Mouse (Mus musculus) right cerebral cortex, postnatal 36 days (tissue): ENCODE measurements around the gene 4930404H24Rik.
A peak's percentile ranks its signal among the peaks of the same experiment; 100 is the strongest.
"Not testable (repeated sequence)": the region's sequence is repeated elsewhere in the genome, so short reads cannot be mapped to it uniquely, and the experiment has no call there.

ENCODE experiments used
- DNase-seq, 2 experiments: peaks; one replicate each; pipeline ENCODE4 v3.0.0; 2022; ENCODE audit warnings: low spot score in 2 of 2, mixed read lengths in 1 of 2

The 4930404H24Rik gene

DNA sequence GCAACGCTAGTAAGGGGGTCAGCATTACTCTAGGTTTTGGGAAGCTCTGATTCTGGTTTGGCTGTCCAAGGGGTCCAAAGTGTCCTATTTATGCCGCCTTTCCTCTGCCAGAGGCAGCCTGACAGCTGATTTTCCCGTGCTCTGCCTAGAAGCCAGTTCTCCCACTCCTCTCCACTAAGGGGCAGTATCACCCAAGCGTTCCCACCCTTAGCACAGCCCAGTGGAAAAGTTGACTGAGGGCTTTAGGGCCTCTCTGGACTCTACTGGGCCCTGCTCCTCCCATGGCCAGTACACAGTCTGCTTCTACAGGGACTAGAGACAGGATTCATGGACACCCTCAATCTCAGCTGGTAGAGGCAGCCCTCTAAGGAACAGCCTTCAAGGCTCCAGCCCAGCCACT lies 14.0 kb upstream of the 4930404H24Rik start:
- DNase-seq: peak in 1 of 2 experiments; percentile 49

DNA sequence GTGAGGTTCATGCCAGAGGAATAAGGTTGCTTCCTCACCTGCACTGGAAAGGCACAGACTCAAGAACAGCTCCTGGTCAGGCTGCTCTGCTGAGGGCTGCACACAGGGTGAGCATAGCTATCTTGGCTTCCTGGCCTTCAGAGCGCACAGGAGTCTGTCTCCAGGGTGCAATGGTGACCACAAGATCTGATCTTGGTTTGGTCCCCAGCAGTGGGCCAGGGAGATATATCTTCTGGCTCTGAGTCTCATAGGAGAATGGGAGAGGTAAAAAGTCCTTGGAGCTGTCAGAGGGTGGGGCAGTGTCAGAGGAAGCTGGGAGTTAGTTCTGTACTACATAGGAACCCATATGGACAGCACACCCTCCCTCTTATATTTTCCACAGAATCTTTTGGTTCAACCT lies 13.1 kb upstream of the 4930404H24Rik start:
- DNase-seq: no peak

DNA sequence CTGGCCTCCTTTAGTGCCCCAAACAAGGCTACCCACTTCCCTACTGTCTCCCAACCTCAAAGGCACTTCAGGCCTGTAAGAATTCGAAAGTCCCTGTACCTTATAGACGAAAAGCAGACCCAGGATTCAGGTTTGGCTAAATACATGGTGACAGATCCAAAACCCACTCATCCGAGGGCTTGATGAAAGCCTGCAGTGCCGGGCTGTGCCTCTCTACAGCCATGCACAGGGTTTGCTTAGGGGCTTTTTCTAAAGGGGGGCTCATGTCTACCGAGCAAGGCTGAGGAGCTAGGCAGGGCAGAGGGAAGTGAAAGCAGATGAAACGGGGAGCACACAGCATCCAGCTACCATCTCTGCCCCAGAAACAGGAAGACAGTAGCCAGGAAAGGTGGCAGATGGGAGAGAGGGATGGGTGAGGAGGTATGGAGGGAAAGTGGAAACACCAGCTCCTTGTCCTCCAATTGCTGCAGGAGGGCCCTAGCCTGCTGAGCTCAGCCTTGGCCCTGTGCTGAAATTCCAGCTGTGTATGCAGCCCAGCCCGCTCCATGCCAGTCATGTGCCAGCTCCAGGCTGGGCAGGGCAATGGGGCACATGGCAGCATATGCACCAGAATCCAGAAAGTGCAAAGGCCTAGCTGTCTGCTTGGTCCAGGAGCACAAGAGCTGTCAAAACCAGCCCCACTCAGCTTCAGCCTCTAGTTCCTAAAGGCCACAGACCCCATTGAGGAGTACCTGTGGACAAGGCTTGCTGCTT lies 11.3 kb upstream of the 4930404H24Rik start:
- no peak for DNase-seq

DNA sequence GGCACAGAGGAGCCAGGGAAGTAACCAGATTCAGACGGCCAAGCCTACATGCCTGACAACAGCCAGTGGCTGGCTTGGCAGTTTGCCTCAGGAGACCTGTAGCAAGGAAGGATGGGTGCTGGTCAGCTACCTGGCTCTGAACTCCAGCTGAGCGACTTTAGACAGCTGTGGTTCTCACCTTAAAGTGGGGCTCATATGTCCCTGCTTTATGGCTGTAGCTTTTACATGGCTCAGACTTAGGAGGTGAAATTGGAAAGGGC lies 10.8 kb upstream of the 4930404H24Rik start:
- DNase-seq: no peak

DNA sequence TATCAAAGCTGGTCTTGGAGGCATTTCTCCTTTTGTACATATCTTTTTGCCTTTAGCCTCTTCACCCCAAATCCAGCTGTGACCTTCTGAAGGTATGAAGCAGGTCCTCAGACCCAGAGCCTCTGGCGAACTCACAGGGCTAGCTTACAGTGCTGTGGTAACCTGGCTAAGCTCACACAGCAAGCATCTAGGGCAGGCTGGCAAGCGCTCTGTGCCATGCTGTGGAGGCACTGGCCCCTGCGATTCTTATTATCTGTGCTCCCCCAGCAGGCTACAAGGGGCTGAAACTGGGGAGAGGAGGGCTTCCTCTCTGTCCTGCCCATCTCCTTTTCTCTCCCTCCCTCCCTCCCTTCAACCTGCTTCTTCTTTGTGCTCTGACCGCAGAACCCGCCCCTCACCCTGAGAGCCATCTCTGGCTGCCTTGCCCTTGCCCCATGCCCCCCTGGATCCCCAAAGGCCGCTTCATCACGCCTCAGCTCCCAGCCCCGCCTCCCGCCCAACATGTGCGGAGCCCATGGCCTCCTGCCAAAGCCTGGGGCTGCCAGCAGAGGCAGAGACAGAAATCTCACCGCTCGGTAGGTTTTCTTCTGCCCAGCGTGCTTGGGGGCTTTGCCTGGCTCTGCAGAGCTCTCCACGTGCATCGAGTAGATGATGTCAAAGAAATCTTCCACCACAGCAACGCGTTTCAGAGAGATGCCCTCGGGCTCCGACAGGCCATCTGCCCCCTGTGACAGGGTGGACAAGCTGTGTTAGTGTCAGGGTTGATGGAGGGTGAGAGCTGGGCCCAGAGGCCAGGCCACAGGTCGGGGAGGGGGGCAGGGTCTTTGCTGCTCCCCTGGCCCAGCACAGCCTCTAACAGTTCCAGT lies 9.2 kb upstream of the 4930404H24Rik start:
- peak in 1 of 2 experiments; percentile 55 for DNase-seq

DNA sequence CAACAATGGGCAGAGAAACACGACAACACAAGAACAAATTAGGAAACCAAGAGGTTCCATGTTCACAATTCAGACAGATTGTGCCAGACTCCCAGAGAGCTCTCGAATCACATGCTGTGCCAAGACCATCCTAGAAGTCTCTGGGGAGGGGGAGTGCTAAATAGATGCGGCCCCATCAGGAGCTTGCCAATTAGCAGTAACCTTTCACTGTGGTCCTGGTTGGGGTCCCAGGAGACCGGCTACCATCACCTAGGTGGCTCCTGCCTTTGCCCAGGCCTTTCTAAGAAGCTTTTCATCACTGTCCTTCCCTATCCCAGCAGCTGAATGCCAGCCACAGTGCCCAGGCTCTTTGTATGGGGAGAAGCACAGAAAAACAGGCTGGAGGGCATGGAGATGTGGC lies 8.5 kb upstream of the 4930404H24Rik start:
- DNase-seq: no peak

DNA sequence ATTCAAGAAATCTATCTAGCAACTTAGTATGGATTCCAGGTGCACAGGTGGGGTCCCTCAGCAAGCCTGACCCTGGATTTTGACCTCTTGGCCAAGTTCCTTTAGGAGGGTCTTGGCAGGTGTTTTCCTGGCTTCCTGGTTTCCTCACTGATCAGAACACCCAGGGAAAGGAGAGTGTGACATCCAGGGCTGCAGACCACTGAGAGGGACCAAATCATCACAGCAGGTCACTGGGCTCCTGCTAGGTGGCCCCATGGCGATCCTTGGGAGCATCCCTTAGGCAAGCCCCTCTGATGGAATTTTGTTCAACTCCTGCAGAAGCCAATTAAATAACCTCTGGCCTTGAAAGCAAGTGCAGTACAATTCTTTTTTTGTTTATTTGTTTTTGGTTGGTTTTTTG lies 2.5 kb upstream of the 4930404H24Rik start:
- DNase-seq: no peak

DNA sequence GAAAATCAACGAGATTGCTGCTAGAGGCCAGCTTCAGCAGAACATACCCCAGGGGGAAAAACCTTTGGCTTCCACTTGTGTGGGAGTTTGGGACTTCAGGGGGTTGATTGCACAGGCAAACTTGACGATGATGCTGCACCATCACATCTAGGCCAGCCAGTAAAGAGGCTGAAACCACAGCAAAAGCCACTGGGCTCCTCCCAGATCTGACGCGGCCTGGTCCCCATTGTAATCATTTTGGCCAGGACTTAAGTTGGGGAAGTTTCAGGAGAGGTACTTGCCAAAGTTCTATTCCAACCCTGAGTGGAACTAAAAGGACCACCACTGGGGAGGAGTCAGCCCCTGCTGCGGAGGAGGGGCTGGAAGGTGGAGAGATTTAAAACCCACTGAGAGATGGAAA lies 1.6 kb upstream of the 4930404H24Rik start:
- DNase-seq: no peak

DNA sequence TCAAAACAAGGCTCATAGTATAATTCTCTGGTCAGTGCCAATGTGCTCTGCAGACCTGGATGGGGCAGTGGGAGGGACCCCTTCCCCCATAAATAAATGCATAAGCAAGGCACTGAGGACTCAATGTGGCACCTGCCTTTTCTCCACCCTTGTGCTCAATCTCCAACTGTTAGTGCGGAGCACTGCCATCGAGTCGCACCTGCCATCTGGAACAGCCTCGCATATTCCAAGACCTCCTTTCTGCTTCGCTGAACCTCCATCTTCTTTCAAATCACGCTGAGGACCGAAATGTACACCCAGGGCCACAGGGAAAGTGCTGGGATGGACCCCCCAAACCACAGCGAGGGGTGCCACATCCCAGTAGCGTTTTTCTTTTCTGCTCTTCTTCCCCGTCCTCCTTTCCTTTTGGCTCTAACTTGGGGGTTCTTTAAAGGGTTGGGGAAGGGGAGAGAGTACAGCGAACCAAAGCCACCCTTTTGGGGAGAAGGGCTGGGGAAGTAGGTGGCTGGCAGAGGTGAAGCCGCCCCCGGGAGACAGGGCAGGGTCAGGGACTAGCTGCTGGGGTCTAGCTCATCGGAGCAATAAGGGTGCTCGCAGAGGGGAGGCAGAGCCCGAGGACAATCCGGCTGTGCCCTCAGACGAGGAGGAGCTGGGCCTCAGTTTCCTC lies 945 bp upstream of the 4930404H24Rik start:
- no peak for DNase-seq

DNA sequence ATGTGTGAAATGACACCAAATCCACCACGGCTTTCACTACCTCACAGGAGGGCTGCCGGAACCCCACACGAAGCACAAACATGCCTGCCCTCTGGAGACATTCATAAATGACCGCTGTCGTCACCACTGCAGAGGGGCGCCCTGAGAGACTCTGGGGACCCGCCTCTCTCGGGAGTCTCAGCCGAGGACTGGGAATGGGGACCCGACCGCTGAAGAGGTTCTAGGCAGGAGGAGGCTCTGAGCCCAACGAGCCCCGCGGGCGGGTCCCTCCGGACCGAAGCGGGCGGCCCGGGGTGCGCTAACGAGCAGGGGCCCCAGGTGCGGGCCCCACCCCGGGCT lies 442 bp upstream of the 4930404H24Rik start:
- DNase-seq: no peak

DNA sequence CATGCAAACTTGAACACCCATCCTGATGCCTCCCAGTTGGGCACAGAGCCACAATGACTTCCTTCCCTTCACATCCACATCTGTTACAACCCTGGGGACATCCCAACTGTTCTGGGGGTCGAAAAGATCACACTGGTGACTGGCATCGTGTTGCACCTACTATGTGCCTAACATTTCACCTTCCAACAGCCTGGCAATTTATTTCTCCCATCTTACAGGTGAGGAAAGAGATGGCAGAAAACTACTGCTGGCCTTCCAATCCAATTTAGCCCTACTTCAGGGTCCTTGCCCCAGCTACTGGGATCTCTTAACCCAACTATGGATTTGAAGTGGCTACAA lies 772 bp downstream of the 4930404H24Rik start:
- DNase-seq: no peak

DNA sequence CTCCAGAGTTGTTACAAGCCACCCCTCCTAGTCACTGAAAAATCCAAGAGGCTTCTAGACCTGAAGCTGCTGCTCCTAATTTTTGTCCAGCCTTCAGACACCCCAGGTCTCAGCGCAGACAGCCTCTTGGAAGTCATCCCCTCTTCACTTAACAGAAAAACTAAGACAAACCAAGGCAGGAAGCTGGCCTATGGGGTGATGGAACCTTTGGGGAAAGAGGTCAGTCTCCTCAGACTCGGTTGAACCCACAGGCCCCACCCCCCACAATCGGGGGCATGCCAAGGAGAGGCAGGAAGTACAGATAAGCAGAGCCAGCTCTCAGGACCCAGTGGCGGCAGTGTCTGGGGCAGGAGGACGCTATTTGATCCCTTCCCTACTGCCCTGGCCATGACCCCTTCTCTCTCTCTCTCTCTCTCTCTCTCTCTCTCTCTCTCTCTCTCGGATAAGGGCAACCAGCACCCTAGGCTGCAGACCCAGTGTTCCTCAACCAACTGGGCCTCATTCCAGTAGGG lies 1.2 kb downstream of the 4930404H24Rik start:
- DNase-seq: no peak

DNA sequence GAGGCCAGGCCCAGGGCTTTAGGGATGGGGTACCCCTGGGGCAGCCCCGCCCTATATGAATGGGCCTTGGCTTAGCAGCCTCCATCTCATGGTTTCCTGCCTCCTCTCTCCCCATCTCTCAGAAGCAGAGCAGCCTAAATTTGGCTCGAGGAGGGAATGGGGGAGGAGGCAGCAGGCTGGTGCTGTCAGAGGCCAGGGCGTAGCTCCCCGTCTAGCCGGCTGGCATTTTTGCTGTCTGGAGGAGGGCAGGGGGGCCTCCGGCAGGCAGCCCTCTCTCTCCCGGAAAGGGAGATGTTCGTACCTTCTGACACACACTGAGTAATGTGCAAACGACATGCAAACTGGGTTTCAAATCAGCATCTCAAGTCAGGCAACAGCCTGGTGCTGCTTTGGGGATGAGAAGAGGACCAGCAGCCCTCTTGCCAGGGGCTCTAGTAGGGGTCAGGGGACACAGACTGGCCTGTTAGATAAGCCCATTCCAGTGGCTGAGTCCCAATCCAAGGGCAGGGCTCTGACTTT lies 1.8 kb downstream of the 4930404H24Rik start:
- peak in 1 of 2 experiments; percentile 72 for DNase-seq

DNA sequence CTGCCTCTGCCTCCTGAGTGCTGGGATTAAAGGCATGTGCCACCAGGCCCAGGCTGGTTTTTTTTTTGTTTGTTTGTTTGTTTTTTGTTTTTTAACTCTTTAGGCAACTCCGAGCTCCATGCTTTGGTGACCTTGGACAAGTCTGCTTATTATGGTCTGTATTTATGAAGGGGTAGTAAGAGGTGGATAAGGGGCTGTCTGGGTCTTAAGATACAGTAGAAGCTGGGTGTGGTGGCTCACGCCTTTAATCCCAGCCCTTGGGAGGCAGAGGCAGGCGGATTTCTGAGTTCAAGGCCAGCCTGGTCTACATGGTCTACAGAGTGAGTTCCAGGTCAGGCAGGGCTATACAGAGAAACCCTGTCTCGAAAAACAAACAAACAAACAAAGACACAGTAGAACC lies 2.8 kb downstream of the 4930404H24Rik start:
- DNase-seq: not testable (repeated sequence)

DNA sequence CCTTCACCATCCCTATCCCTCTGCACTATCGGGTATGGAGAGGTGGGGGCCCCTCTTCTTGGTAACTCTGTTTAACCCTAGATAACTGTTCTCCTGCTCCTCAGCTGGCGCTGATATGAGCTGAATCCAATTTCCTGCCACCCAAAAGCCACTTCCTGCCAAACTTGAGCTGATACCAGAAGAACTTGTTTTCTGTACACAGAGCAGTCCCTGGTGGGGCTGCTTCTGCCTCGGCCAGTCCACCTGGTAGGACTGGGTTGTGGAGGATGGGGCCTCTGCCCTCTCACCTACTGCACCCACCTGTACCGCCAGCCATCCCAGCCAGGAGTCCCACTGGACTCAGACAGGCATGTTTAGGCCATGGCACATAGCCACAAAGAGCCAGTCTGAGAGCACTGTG lies 3.2 kb downstream of the 4930404H24Rik start:
- DNase-seq: no peak

DNA sequence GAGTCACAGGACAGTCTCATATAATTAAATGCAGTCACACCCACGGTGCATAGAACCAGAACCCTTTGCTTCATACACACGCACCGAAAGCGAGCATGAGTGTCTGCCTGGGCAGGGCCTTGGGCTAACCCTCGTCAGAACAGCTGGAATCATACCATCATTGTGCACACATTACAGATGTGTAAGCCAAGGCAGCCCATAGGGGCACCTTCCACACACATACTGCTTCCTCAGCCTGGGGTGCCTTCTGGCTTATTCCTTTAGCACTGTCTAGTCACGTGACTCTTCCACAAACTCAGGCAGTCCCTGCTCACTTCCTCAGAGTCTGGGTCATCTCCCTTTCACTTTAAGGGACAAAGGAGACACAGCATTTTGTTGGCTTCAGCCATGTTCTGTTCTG lies 3.7 kb downstream of the 4930404H24Rik start:
- DNase-seq: no peak

DNA sequence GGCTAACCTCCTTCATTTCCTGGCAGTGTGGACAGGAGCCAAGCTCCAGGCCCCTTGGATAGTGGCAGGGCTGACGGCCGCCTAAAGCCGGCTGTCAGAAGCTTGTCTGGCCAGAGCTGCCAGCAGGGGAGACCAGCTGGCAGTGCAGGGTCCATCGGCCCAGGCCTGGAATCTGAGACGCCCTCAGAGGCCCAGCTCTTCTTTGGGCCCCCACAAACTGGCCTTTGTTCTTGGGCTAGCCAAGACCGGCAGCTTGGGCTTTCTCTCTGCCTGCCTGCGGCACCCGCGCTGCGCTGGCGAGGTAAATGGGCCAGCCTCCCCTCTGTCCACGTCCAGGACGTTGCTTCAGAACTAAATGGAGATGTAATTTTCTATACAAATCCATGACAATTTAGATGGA lies 4.3 kb downstream of the 4930404H24Rik start:
- no peak for DNase-seq

DNA sequence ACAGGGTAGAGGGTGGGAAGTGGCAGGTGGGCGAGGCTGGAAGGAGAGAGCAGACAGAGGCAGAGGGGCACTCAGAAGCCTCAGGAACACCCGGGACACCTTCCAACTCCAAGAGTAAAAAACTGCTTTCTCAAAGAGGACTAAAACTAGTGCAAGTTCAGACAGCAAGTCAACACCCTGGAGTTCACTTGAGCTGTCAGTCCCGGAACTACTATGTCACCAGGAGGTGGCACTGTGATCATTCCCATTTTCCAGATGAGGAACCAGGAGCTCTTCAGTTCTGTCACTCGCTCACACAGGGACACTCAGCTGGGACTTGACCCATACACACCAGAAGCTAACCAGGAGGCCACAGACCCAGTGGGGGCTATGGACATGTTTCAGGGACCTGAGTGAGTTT lies 6.6 kb downstream of the 4930404H24Rik start:
- no peak for DNase-seq

DNA sequence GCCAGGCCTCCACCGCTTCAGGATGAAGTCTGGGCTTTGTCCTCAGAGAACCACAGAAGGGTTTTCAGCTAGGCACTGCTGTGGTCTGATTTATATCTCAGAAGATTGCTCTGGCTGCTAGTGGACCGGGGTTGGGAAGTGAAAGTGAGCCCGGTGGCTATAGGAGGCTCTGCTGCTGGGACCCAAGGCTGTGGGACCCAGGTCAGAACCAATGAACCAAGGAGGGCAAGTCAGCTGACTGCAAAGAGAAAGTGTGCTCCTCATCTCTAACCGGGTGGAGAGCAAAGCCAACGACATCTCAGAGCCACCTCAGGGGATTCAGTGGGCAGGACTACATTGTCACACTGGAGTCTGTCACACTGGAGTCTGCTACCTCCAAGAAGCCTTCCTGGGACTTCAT lies 13.8 kb downstream of the 4930404H24Rik start:
- DNase-seq: no peak

DNA sequence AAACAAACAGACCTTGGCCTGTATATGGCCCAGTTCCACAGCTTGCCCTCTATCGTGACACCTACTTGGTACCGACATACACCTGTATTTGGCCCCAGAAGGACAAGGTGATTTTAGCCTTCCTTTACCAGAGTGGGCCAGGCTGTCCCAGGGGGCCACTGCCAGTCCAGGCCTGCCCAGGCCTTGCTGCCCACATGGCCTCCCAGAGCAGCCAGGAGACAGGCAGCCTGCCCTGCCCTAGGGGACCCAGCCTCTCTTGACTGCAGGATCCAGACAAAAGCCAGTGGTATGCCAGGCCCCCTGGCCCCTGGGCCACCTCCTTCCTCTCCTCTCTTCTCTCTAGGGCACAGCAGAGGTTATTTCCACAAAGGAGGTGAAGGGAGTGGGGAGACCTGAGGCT lies 15.4 kb downstream of the 4930404H24Rik start:
- no peak for DNase-seq

DNA sequence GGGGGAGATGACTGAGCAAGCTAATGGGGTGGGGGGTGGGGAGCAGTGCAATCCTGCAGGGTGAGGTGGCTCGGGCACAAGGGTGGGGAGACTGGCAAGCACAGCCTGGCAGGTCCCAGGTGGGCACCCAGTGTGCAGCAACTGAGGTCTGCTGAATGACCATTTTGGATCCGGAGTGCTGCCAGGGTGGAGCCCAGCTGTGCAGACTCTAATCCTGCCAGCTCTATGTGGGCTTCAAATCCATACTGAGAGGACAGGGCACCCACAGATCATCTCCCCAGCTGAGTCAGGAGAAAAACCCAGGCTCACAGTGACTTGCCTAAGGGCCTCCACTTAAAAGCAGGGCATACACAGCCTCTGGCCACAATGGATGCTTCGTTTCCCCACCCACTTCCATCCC lies 15.8 kb downstream of the 4930404H24Rik start:
- no peak for DNase-seq

DNA sequence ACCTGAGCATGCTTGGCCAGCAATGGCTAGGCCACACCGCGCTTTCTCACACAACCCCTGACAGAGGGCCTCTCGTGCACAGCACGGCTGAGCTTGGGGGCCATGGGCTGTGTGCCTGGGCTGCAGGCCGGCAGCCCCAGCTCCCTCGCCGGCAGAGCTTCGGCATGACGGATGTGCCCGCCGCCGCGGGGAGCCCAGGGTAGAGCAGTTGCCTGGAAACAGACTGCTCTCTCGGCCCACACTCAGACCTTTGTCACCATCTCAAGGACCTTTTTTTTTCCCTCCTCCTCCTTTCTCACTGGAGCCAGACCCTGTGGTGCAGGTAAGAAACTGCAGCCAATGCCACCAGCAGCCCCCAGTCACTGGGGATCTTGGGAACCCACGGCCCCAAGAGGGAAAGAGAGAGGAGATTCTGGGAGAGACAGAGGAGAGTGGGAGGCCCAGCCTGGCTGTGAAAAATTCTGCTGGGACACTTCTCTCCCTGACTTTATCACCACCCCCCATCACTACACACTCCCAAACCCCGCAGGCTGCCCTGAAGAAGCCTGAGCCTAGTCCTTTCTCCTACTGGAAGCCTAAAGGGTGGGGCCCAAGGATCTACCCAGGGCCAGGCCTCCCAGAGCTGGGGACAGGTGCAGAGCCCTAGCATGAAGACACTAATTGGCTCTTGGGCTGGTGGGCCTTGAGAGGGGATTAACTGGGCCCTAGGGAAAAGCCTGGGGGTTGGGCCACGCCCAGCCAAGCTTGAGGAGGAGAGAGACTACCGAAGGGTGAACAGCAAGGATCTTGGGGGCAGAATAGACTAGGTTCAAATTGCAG lies 16.8 kb downstream of the 4930404H24Rik start:
- DNase-seq: peak in 1 of 2 experiments; percentile 45
